Mouse (Mus musculus) thymus, adult 2 months (tissue): ENCODE data around the gene Rbm38.

Experiments used
- CTCF ChIP-seq: fragments of 200-500 bp; IDR thresholded peaks from 2 replicates; pipeline ENCODE4 v1.5.1; 2012; ENCODE audit warnings: mild to moderate bottlenecking, control low read depth, low read length, moderate library complexity, borderline replicate concordance; ENCODE audit not compliant: control insufficient read depth, poor library complexity, insufficient read depth; ENCODE audit errors: extremely low read depth
- POLR2A ChIP-seq: fragments of 200-500 bp; IDR thresholded peaks from 2 replicates; pipeline ENCODE4 v1.6.1; 2012; ENCODE audit warnings: mild to moderate bottlenecking, low read length, control low read depth, moderate library complexity; ENCODE audit not compliant: control insufficient read depth, poor library complexity, insufficient read depth; ENCODE audit errors: extremely low read depth

GRCm38 (mm10) chr2:173056882-173057315 is 36.6 kb downstream of the Rbm38 start:
- TF ChIP-seq CTCF (no peak), POLR2A (no peak)
